In the genomic region with DNA sequence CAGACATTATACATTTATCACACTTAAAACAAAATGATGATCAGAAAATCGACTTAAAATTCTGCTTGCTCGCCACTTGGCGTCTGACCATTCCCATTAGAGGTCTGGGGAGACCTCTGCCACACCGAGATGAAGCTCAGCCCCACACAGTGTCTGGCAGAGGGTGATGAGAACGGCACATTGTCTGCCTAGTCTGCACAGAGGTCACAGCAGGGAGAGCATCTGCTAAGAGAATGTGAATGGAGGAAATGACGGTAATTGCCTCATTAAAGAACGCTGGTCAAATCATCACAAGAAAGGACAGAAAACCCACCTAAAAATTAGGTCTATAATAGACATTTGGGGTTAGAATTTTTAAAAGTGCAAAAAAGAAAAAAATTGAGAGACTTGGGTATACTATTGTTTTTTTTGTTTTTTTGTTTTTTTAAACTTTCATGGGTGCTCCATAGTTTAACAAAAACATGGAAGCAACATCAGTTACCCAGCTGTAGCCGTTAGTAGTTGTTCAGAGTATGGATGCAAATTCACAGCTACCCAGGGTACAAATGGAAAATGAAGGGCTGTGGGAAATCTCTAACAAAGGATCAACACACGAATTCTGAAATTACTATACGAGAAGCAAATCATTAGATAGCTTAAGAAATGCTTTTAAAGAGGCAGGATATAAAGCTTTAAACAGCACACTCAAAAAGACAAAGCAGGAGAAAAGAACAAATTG, we compare ENCODE assay signal across 10 mouse cellular contexts.
A peak's percentile ranks its signal among the peaks of the same experiment; 100 is the strongest.
DNase-seq lines count a peak whose midpoint lies in the region; ATAC-seq lines count a peak whose summit lies in the region.
"Had no signal": no experiment of that assay in that cellular context is flagged by ENCODE, and none has a peak within 500 bp of the region (broad histone marks: within the 10 kb centered on the region; RNA-seq: fewer than 3 reads in every experiment).

No protein-coding gene starts in this region.

- H3K4me2 ChIP-seq in hindbrain, embryonic 12.5 days (replicated peaks), result no peak overlapping the region
- H3K4me2 ChIP-seq in heart, embryonic 12.5 days, result no peak overlapping the region
- no peak overlapping the region for H3K4me2 ChIP-seq in kidney, embryonic 15.5 days
- H3K4me2 ChIP-seq: liver, embryonic 15.5 days had no signal

- no peak overlapping the region for H3K9ac ChIP-seq in hindbrain, embryonic 12.5 days
- no peak overlapping the region for H3K9ac ChIP-seq in heart, embryonic 12.5 days
- no peak overlapping the region for H3K9ac ChIP-seq in kidney, embryonic 15.5 days
- H3K9ac ChIP-seq: liver, embryonic 15.5 days had no signal

- no peaks in the 10 kb centered on the region for H3K9me3 ChIP-seq in hindbrain, embryonic 12.5 days (replicated peaks)
- no peaks in the 10 kb centered on the region for H3K9me3 ChIP-seq in heart, embryonic 12.5 days (replicated peaks)
- no peaks in the 10 kb centered on the region for H3K9me3 ChIP-seq in kidney, embryonic 15.5 days (replicated peaks)
- H3K9me3 ChIP-seq: liver, embryonic 15.5 days had no signal

- no peaks in the 10 kb centered on the region for H3K27me3 ChIP-seq in hindbrain, embryonic 12.5 days
- H3K27me3 ChIP-seq in heart, embryonic 12.5 days (replicated peaks), result no peaks in the 10 kb centered on the region
- H3K27me3 ChIP-seq in kidney, embryonic 15.5 days, result no peaks in the 10 kb centered on the region
- H3K27me3 ChIP-seq: liver, embryonic 15.5 days had no signal

- H3K36me3 ChIP-seq in hindbrain, embryonic 12.5 days, result no peaks in the 10 kb centered on the region
- H3K36me3 ChIP-seq in heart, embryonic 12.5 days, result no peaks in the 10 kb centered on the region
- no peaks in the 10 kb centered on the region for H3K36me3 ChIP-seq in kidney, embryonic 15.5 days
- H3K36me3 ChIP-seq: liver, embryonic 15.5 days had no signal

- 0 out of 2 replicates have a peak, but pooled peaks cover 5% of the 10 kb centered on the region for H3K4me1 ChIP-seq in hindbrain, embryonic 12.5 days
- H3K4me1 ChIP-seq in heart, embryonic 12.5 days (replicated peaks), result no peaks in the 10 kb centered on the region
- no peaks in the 10 kb centered on the region for H3K4me1 ChIP-seq in kidney, embryonic 15.5 days
- H3K4me1 ChIP-seq: liver, embryonic 15.5 days had no signal

- DNase-seq in R1 (ENCODE audit: low read depth, low spot score), result peak; percentile 11
- DNase-seq in embryo, embryonic 11.5 days (ENCODE audit: low read depth, low spot score), result peak; percentile 14
- peak; percentile 37 for DNase-seq in neural tube, embryonic 10.5 days (ENCODE audit: extremely low spot score, low spot score)
- no peak for DNase-seq in spleen, postnatal 36 days (ENCODE audit: low spot score in 2 of 2)
- no peak for DNase-seq in testis, postnatal 10 days (ENCODE audit: low spot score)

- H3K27ac ChIP-seq in hindbrain, embryonic 12.5 days, result no peak overlapping the region
- H3K27ac ChIP-seq in heart, embryonic 12.5 days (ENCODE audit: poor library complexity, severe bottlenecking), result no peak overlapping the region
- H3K27ac ChIP-seq in kidney, embryonic 15.5 days, result no peak overlapping the region
- H3K27ac ChIP-seq: liver, embryonic 15.5 days had no signal

- H3K4me3 ChIP-seq in hindbrain, embryonic 12.5 days, result no peak overlapping the region
- no peak overlapping the region for H3K4me3 ChIP-seq in heart, embryonic 12.5 days
- H3K4me3 ChIP-seq in kidney, embryonic 15.5 days (replicated peaks), result no peak overlapping the region
- H3K4me3 ChIP-seq: liver, embryonic 15.5 days had no signal

- 9% methylated on average over 10 of the region's 10 CpGs for WGBS in hindbrain, embryonic 12.5 days
- 64% methylated on average over 10 of the region's 10 CpGs for WGBS in heart, embryonic 12.5 days
- WGBS in kidney, embryonic 15.5 days, result 32% methylated on average over 10 of the region's 10 CpGs

- peak; percentile 94 for ATAC-seq in hindbrain, embryonic 12.5 days (ENCODE audit: low FRiP score)
- ATAC-seq in heart, embryonic 12.5 days (ENCODE audit: insufficient number of reproducible peaks, low FRiP score), result no peak
- ATAC-seq in kidney, embryonic 15.5 days (replicated peaks; ENCODE audit: low FRiP score), result no peak
- ATAC-seq: Patski had no signal

Comparison
In these comparisons a context has a peak if more than half of its experiments do, and no peak if none do; other contexts are left out.
1. DNase-seq: peak in R1 (single experiment), embryo, embryonic 11.5 days (single experiment) and neural tube, embryonic 10.5 days (single experiment); none in spleen, postnatal 36 days (0 of 2) and testis, postnatal 10 days (single experiment).